In the genomic region with DNA sequence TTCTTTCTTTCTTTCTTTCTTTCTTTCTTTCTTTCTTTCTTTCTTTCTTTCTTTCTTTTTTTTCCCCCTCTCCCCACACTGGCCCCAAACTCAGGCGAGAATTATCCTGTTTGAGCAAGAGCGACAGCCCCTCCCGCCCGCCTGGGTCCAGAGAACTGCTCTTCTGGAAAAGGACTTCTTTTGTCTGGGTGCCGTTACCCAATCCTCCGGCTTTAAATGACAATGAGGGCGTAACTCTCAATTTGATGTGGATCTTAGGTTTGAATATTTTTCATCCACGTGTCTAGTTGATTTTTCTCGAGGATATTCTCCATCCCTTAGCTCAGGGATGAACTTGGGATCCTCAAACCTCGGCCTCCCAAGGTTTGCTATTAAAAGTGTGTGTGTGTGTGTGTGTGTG, we compare ENCODE assay signal across 8 mouse cellular contexts.
DNase-seq lines count a peak whose midpoint lies in the region; ATAC-seq and TF ChIP-seq lines count a peak whose summit lies in the region.

No protein-coding gene starts in this region.

- H3K36me3 ChIP-seq in kidney, embryonic 14.5 days (ENCODE audit: control insufficient read depth, insufficient read depth, low read length) = no peaks in the 10 kb centered on the region
- H3K36me3 ChIP-seq in kidney, adult 2 months (ENCODE audit: control insufficient read depth, insufficient read depth, low read length) = no peaks in the 10 kb centered on the region
- no peaks in the 10 kb centered on the region for H3K36me3 ChIP-seq in hindbrain, embryonic 14.5 days (replicated peaks; ENCODE audit: control insufficient read depth, insufficient read depth)

- no peak for DNase-seq in kidney, adult 2 months
- no peak for DNase-seq in hindbrain, embryonic 14.5 days (ENCODE audit: low spot score)
- peak; percentile 22 for DNase-seq in neural tube, embryonic 10.5 days (ENCODE audit: extremely low spot score, low spot score)
- DNase-seq in urinary bladder, postnatal 10 days (ENCODE audit: low spot score) = no peak
- DNase-seq in frontal cortex, postnatal 36 days (ENCODE audit: low spot score in 2 of 2) = no peak
- DNase-seq in layer of hippocampus, postnatal 25 days (ENCODE audit: extremely low spot score in 1 of 2, low spot score in 1 of 2) = no peak

- no peak overlapping the region for H3K27ac ChIP-seq in kidney, embryonic 14.5 days (ENCODE audit: low read depth, low read length)
- no peak overlapping the region for H3K27ac ChIP-seq in kidney, adult 2 months (ENCODE audit: insufficient read depth, low read depth, low read length)
- no peak overlapping the region for H3K27ac ChIP-seq in cortical plate, adult 2 months (ENCODE audit: insufficient read depth, low read length)
- H3K27ac ChIP-seq in hindbrain, embryonic 14.5 days = no peak overlapping the region

- no peaks in the 10 kb centered on the region for H3K9me3 ChIP-seq in kidney, embryonic 14.5 days (ENCODE audit: control insufficient read depth, low read length)
- H3K9me3 ChIP-seq in hindbrain, embryonic 14.5 days (ENCODE audit: control insufficient read depth, low read length) = no peaks in the 10 kb centered on the region

- peak overlapping the region; percentile 20 for H3K4me2 ChIP-seq in kidney, embryonic 14.5 days (replicated peaks; ENCODE audit: low read depth, low read length)
- peak overlapping the region; percentile 56 for H3K4me2 ChIP-seq in hindbrain, embryonic 14.5 days (replicated peaks)

- no peak for TF ChIP-seq CTCF in kidney, adult 2 months (conservative IDR thresholded peaks at IDR 0.05; ENCODE audit: insufficient read depth, insufficient read length, low read depth, low read length)
- TF ChIP-seq CTCF in cortical plate, adult 2 months (IDR thresholded peaks at IDR 0.05; ENCODE audit: extremely low read depth, insufficient read depth, low read length) = no peak

- TF ChIP-seq POLR2A in kidney, adult 2 months (IDR thresholded peaks at IDR 0.05; ENCODE audit: low read depth, low read length) = no peak
- TF ChIP-seq POLR2A in cortical plate, adult 2 months (IDR thresholded peaks at IDR 0.05; ENCODE audit: extremely low read depth, insufficient read depth, low read length) = no peak

- peak overlapping the region; percentile 2; the same call in 1 of the 2 replicates for H3K4me3 ChIP-seq in kidney, embryonic 14.5 days (ENCODE audit: low read length)
- H3K4me3 ChIP-seq in kidney, adult 2 months (ENCODE audit: insufficient read depth, low read depth, low read length) = no peak overlapping the region
- 0 out of 2 replicates have a peak overlapping the region, but pooled peaks have one; percentile 12 for H3K4me3 ChIP-seq in cortical plate, adult 2 months (ENCODE audit: insufficient read depth, low read length)
- peak overlapping the region; percentile 25 for H3K4me3 ChIP-seq in hindbrain, embryonic 14.5 days (replicated peaks; ENCODE audit: low read length)

- no peak; the same call in 1 of the 2 replicates for ATAC-seq in kidney, embryonic 14.5 days (ENCODE audit: low FRiP score, low TSS enrichment)
- no peak for ATAC-seq in hindbrain, embryonic 14.5 days (ENCODE audit: low FRiP score)

- no peak overlapping the region for H3K9ac ChIP-seq in kidney, embryonic 14.5 days (ENCODE audit: low read depth, low read length)
- peak overlapping the region; percentile 33; the same call in 1 of the 2 replicates for H3K9ac ChIP-seq in hindbrain, embryonic 14.5 days

- no peaks in the 10 kb centered on the region for H3K4me1 ChIP-seq in kidney, embryonic 14.5 days (ENCODE audit: control insufficient read depth, insufficient read depth, low read length)
- H3K4me1 ChIP-seq in kidney, adult 2 months (ENCODE audit: control insufficient read depth, insufficient read depth, low read length) = no peaks in the 10 kb centered on the region
- H3K4me1 ChIP-seq in cortical plate, adult 2 months (ENCODE audit: control insufficient read depth, insufficient read depth, low read length) = no peaks in the 10 kb centered on the region
- no peaks in the 10 kb centered on the region for H3K4me1 ChIP-seq in hindbrain, embryonic 14.5 days (replicated peaks; ENCODE audit: control insufficient read depth, insufficient read depth, low read length)

- no peaks in the 10 kb centered on the region for H3K27me3 ChIP-seq in kidney, embryonic 14.5 days (ENCODE audit: control insufficient read depth, insufficient read depth, low read length)
- no peaks in the 10 kb centered on the region for H3K27me3 ChIP-seq in kidney, adult 2 months (replicated peaks; ENCODE audit: control insufficient read depth, insufficient read depth, low read length)
- no peaks in the 10 kb centered on the region for H3K27me3 ChIP-seq in hindbrain, embryonic 14.5 days (ENCODE audit: control insufficient read depth, insufficient read depth, low read length)

- 24% methylated on average over 10 of the region's 10 CpGs for WGBS in kidney, embryonic 14.5 days
- 18% methylated on average over 10 of the region's 10 CpGs for WGBS in kidney, adult 2 months
- 14% methylated on average over 10 of the region's 10 CpGs for WGBS in hindbrain, embryonic 14.5 days
